In genomic region chr12:44440230-44440629, GRCm38 (mm10) we compare ENCODE assay signal across 12 mouse cellular contexts.
A peak's percentile ranks its signal among the peaks of the same experiment; 100 is the strongest.
DNase-seq lines count a peak whose midpoint lies in the region; ATAC-seq lines count a peak whose summit lies in the region.
"Had no signal": no experiment of that assay in that cellular context is flagged by ENCODE, and none has a peak within 500 bp of the region (broad histone marks: within the 10 kb centered on the region; RNA-seq: fewer than 3 reads in every experiment).

No protein-coding gene starts in this region.

- peaks cover 7% of the 10 kb centered on the region for H3K36me3 ChIP-seq in hindbrain, embryonic 13.5 days
- H3K36me3 ChIP-seq in midbrain, embryonic 13.5 days = peaks cover 7% of the 10 kb centered on the region
- H3K36me3 ChIP-seq: limb, embryonic 15.5 days had no signal

- H3K9ac ChIP-seq in hindbrain, embryonic 13.5 days = 0 out of 2 replicates have a peak overlapping the region, but pooled peaks have one; percentile 5
- peak overlapping the region; percentile 57; the same call in 1 of the 2 replicates for H3K9ac ChIP-seq in midbrain, embryonic 13.5 days (replicated peaks)
- H3K9ac ChIP-seq: limb, embryonic 15.5 days; lung, embryonic 14.5 days had no signal

- H3K4me3 ChIP-seq in hindbrain, embryonic 13.5 days = no peak overlapping the region
- H3K4me3 ChIP-seq in midbrain, embryonic 13.5 days (replicated peaks) = peak overlapping the region; percentile 40
- H3K4me3 ChIP-seq: limb, embryonic 15.5 days had no signal

- peak overlapping the region; percentile 51 for H3K4me2 ChIP-seq in hindbrain, embryonic 13.5 days
- peak overlapping the region; percentile 54 for H3K4me2 ChIP-seq in midbrain, embryonic 13.5 days (replicated peaks)
- H3K4me2 ChIP-seq: limb, embryonic 15.5 days; lung, embryonic 14.5 days had no signal

- H3K4me1 ChIP-seq in hindbrain, embryonic 13.5 days (replicated peaks) = peaks cover 41% of the 10 kb centered on the region
- peaks cover 52% of the 10 kb centered on the region for H3K4me1 ChIP-seq in midbrain, embryonic 13.5 days (replicated peaks)

- no peak for DNase-seq in cerebellum, postnatal 25 days
- DNase-seq in 416B (ENCODE audit: low read depth) = peak; percentile 57
- DNase-seq in thymus, postnatal 36 days = no peak
- no peak for DNase-seq in adrenal gland, adult 18-20 months (ENCODE audit: low spot score in 2 of 2)
- DNase-seq: heart, postnatal 36 days; kidney, adult 2 months; lung, embryonic 14.5 days had no signal

- no peaks in the 10 kb centered on the region for H3K27me3 ChIP-seq in hindbrain, embryonic 13.5 days
- no peaks in the 10 kb centered on the region for H3K27me3 ChIP-seq in midbrain, embryonic 13.5 days
- H3K27me3 ChIP-seq: limb, embryonic 15.5 days had no signal

- H3K27ac ChIP-seq in hindbrain, embryonic 13.5 days = peak overlapping the region; percentile 58; the same call in 1 of the 2 replicates
- H3K27ac ChIP-seq in midbrain, embryonic 13.5 days = peak overlapping the region; percentile 83
- H3K27ac ChIP-seq: limb, embryonic 15.5 days had no signal

- peak; percentile 39; the same call in 1 of the 2 replicates for ATAC-seq in cerebellum, adult (ENCODE audit: insufficient number of reproducible peaks, low FRiP score, low TSS enrichment)
- ATAC-seq in hindbrain, embryonic 13.5 days (ENCODE audit: low FRiP score) = no peak
- peak; percentile 46; the same call in 1 of the 2 replicates for ATAC-seq in midbrain, embryonic 13.5 days
- no peak for ATAC-seq in erythroblast, adult 5-6 weeks (replicated peaks; ENCODE audit: low FRiP score, poor library complexity, severe bottlenecking)

- 0 out of 2 replicates have a peak, but pooled peaks cover 3% of the 10 kb centered on the region for H3K9me3 ChIP-seq in hindbrain, embryonic 13.5 days
- no peaks in the 10 kb centered on the region for H3K9me3 ChIP-seq in midbrain, embryonic 13.5 days
- H3K9me3 ChIP-seq: limb, embryonic 15.5 days had no signal

- WGBS in hindbrain, embryonic 13.5 days = 28% methylated on average over 4 of the region's 4 CpGs
- 14% methylated on average over 4 of the region's 4 CpGs for WGBS in midbrain, embryonic 13.5 days

Comparison
In these comparisons a context has a peak if more than half of its experiments do, and no peak if none do; other contexts are left out.
1. ATAC-seq: peak in cerebellum, adult (single experiment) and midbrain, embryonic 13.5 days (single experiment); none in hindbrain, embryonic 13.5 days (single experiment) and erythroblast, adult 5-6 weeks (single experiment).